Mouse (Mus musculus): ENCODE results near the gene Lsr. TPM values are rescaled to one million over a fixed set of nuclear protein-coding genes. Genes with fewer than 3 reads are reported as not detected.
A peak's percentile ranks its signal among the peaks of the same experiment; 100 is the strongest.
"Not testable (repeated sequence)": the region's sequence is repeated elsewhere in the genome, so short reads cannot be mapped to it uniquely, and the experiment has no call there.

The Lsr gene
- polyA plus RNA-seq, 1 experiment from 2014 or later, result 118 TPM

DNA sequence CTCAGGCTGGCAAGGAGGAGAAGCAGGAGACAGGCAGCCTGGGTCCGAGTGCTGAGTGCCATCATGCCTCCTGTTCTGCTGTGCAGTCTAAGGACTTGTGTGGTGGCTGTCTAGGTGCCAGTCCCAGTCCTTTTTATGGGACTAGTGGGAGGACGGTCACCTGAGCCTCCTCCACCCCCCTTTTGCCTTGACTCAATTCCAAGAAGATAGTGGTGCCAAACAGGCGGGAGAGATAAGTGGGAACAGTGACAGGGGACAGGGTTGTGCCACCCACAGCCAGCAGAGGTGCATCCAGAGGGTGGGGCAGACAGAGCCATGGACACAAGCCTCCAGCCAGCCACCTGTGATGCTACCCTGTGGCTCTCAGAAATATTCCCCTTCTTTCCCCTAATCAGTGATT lies 49.2 kb downstream of the Lsr start:
- Histone ChIP-seq H3K4me3 (ENCODE audit: low read depth, low read length) (no peak overlapping the region), H3K9me3 (ENCODE audit: control insufficient read depth) (no peaks in the 10 kb centered on the region), H3K36me3 (ENCODE audit: control insufficient read depth, insufficient read depth) (no peaks in the 10 kb centered on the region), H3K4me2 (replicated peaks; ENCODE audit: low read depth) (no peak overlapping the region), H3K27ac (ENCODE audit: low read depth, low read length) (no peak overlapping the region), H3K4me1 (replicated peaks; ENCODE audit: control insufficient read depth, insufficient read depth, low read length) (no peaks in the 10 kb centered on the region), H3K27me3 (replicated peaks; ENCODE audit: control insufficient read depth, insufficient read depth, low read length) (no peaks in the 10 kb centered on the region), H3K9ac (ENCODE audit: low read depth, low read length) (no peak overlapping the region)
- WGBS, result 25% methylated on average over 3 of the region's 3 CpGs
- no peak for ATAC-seq
- TF ChIP-seq CTCF (IDR thresholded peaks at IDR 0.05; ENCODE audit: low read depth), result no peak

DNA sequence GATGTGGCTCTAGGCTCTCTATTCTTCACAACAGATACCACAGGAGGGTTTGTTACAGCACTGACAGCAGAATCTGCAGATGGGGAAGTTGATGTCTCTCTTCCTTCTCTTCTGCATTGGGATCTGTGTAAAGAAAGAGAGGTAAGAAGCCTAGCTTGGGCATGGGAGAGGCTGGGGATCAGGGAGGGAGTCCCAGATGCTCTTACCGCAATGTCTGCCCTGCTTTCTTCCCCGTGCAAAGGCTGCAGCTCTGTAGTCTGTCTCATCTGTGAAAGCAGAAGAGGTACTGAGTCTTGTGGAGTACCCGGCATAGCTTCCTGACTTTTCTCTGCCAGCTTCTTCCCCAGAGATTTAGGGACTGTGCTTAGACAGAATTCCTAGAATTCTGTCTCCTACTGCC lies 50.8 kb downstream of the Lsr start:
- not testable (repeated sequence) for H3K4me2 ChIP-seq (replicated peaks; ENCODE audit: low read depth); H3K27me3 ChIP-seq (replicated peaks; ENCODE audit: control insufficient read depth, insufficient read depth, low read length); H3K36me3 ChIP-seq (ENCODE audit: control insufficient read depth, insufficient read depth); H3K4me3 ChIP-seq (ENCODE audit: low read depth, low read length); H3K4me1 ChIP-seq (replicated peaks; ENCODE audit: control insufficient read depth, insufficient read depth, low read length); H3K9ac ChIP-seq (ENCODE audit: low read depth, low read length); H3K27ac ChIP-seq (ENCODE audit: low read depth, low read length); H3K9me3 ChIP-seq (ENCODE audit: control insufficient read depth); ATAC-seq
- 48% methylated on average over 3 of the region's 3 CpGs for WGBS

DNA sequence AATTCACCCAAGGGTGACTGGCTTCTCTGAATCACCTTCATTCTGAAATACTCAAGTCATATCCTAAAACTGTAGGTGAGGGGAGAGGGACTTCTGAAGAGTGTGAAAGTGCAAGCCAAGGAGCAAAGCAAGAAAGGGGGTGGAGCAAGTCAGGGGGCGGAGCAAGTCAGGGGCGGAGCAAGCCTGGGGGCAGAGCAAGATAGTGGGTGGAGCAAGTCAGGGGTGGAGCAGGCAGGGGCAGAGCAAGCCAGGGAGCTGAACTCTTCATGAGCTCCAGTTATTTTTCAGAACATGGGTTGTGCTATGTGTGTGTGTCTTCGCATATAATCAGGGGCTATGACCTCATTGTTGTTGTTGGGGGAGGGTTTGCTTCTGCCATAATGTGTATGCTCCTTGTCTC lies 53.0 kb downstream of the Lsr start:
- H3K9ac ChIP-seq (ENCODE audit: low read depth, low read length), result no peak overlapping the region
- TF ChIP-seq CTCF (IDR thresholded peaks at IDR 0.05; ENCODE audit: low read depth), result no peak
- no peaks in the 10 kb centered on the region for H3K4me1 ChIP-seq (replicated peaks; ENCODE audit: control insufficient read depth, insufficient read depth, low read length)
- 72% methylated on average over 3 of the region's 3 CpGs for WGBS
- ATAC-seq, result peak; percentile 34; the same call in 1 of the 2 replicates
- H3K4me3 ChIP-seq (ENCODE audit: low read depth, low read length), result no peak overlapping the region
- H3K27me3 ChIP-seq (replicated peaks; ENCODE audit: control insufficient read depth, insufficient read depth, low read length), result no peaks in the 10 kb centered on the region
- H3K9me3 ChIP-seq (ENCODE audit: control insufficient read depth), result no peaks in the 10 kb centered on the region
- no peak overlapping the region for H3K27ac ChIP-seq (ENCODE audit: low read depth, low read length)
- H3K4me2 ChIP-seq (replicated peaks; ENCODE audit: low read depth), result no peak overlapping the region
- H3K36me3 ChIP-seq (ENCODE audit: control insufficient read depth, insufficient read depth), result no peaks in the 10 kb centered on the region

DNA sequence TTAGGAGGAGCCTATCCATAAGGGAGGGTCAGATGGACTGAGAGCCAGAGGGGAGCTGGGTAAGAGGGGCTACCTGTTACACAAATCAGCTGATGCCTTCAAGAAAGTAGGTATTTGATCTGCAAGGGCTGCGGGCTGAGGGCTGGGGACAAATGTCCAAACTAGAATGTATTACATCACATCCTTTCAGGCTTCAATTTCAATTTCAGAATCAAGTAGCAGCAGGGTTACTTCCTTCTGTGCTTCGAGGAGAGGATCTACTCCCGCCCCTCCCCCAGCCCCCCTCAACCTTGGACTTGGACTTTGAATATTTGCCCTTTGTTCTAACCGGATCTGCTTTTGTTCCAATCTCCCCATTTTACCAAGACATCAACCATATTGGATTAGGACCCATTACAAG lies 56.0 kb downstream of the Lsr start:
- 35% methylated on average over 4 of the region's 4 CpGs for WGBS
- Histone ChIP-seq H3K4me1 (replicated peaks; ENCODE audit: control insufficient read depth, insufficient read depth, low read length) (no peaks in the 10 kb centered on the region), H3K36me3 (ENCODE audit: control insufficient read depth, insufficient read depth) (no peaks in the 10 kb centered on the region), H3K27ac (ENCODE audit: low read depth, low read length) (no peak overlapping the region), H3K4me3 (ENCODE audit: low read depth, low read length) (no peak overlapping the region), H3K27me3 (replicated peaks; ENCODE audit: control insufficient read depth, insufficient read depth, low read length) (no peaks in the 10 kb centered on the region), H3K9me3 (ENCODE audit: control insufficient read depth) (no peaks in the 10 kb centered on the region), H3K4me2 (replicated peaks; ENCODE audit: low read depth) (no peak overlapping the region), H3K9ac (ENCODE audit: low read depth, low read length) (no peak overlapping the region)
- TF ChIP-seq CTCF (IDR thresholded peaks at IDR 0.05; ENCODE audit: low read depth), result no peak
- no peak for ATAC-seq

DNA sequence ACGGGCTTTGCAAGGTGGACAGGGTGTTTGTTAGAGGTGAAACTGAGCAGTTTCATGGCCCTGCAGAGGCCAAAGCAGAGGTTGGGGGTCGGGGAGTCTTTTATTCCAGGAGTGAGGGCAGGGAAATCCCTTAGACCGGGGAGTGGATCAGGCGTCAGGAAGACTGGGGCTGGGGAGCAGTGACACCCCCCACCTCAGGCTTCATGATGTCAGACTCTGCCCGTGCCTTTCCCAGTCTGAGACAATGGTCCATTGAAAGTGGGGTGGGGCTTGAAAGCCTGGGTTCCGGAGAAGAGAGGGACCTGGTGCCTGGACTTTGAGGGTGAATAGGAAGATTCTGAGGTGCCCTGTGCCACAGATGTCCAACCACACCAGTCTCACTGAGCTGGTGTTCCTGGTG lies 56.6 kb downstream of the Lsr start:
- Histone ChIP-seq H3K36me3 (ENCODE audit: control insufficient read depth, insufficient read depth) (no peaks in the 10 kb centered on the region), H3K4me3 (ENCODE audit: low read depth, low read length) (no peak overlapping the region), H3K4me1 (replicated peaks; ENCODE audit: control insufficient read depth, insufficient read depth, low read length) (no peaks in the 10 kb centered on the region), H3K4me2 (replicated peaks; ENCODE audit: low read depth) (no peak overlapping the region), H3K9me3 (ENCODE audit: control insufficient read depth) (no peaks in the 10 kb centered on the region), H3K9ac (ENCODE audit: low read depth, low read length) (no peak overlapping the region), H3K27me3 (replicated peaks; ENCODE audit: control insufficient read depth, insufficient read depth, low read length) (no peaks in the 10 kb centered on the region), H3K27ac (ENCODE audit: low read depth, low read length) (no peak overlapping the region)
- no peak for ATAC-seq
- WGBS, result 29% methylated on average over 6 of the region's 6 CpGs
- TF ChIP-seq CTCF (IDR thresholded peaks at IDR 0.05; ENCODE audit: low read depth), result no peak

DNA sequence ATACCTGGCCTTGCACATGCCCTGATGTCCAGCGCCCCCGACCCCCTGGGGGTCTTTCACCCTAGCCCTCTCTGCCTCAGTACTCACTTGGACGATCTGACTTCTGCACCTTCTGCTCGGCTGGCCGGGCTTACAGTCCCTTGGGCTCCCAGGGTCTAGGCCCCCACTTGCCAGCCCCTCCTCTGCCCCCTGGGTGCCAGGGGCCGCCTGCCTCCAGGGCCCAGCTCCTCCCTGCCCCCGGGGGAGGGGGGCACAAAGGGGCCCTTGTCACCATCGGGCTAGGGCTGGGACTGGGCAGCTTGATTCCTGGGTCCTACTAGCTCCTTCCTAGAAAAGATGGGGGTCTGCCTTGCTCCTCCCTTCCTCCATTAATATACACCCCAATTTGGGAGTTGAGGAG lies 58.5 kb downstream of the Lsr start, which contains the start of gene Mag:
Gene Mag, minus strand, starts transcription at position 142 of the 400 bp plus-strand sequence.
- Histone ChIP-seq H3K4me2 (replicated peaks; ENCODE audit: low read depth) (no peak within 1 kb of the TSS), H3K36me3 (ENCODE audit: control insufficient read depth, insufficient read depth) (no peaks in the 10 kb centered on the region), H3K27me3 (replicated peaks; ENCODE audit: control insufficient read depth, insufficient read depth, low read length) (no peaks in the 10 kb centered on the region), H3K4me3 (ENCODE audit: low read depth, low read length) (no peak within 1 kb of the TSS), H3K9me3 (ENCODE audit: control insufficient read depth) (no peaks in the 10 kb centered on the region), H3K27ac (ENCODE audit: low read depth, low read length) (no peak within 1 kb of the TSS), H3K9ac (ENCODE audit: low read depth, low read length) (no peak within 1 kb of the TSS), H3K4me1 (replicated peaks; ENCODE audit: control insufficient read depth, insufficient read depth, low read length) (no peaks in the 10 kb centered on the region)
- no peak for ATAC-seq
- 71% methylated on average over 8 of the region's 8 CpGs for WGBS
- no peak for TF ChIP-seq CTCF (IDR thresholded peaks at IDR 0.05; ENCODE audit: low read depth)

DNA sequence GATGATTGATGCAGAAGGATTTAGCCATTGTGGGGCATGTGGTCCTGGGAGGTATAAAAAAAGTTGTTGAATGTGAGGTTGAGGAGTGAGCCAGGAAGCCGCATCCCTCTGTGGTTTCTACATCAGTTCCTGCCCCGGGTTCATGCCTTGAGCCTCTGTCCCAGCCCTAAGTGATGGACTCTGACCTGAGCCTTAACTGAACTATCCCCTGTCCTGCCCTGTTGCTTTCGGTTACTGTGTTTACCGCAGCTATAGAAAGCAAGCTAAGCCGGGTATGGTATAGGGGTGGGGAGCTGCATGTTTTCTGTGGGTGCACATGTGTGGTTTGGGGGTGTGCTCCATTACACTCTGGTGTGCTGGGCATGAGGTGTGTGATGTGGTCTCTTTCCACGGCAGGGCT lies 63.5 kb downstream of the Lsr start:
- Histone ChIP-seq H3K36me3 (ENCODE audit: control insufficient read depth, insufficient read depth) (no peaks in the 10 kb centered on the region), H3K9me3 (ENCODE audit: control insufficient read depth) (no peaks in the 10 kb centered on the region), H3K4me2 (replicated peaks; ENCODE audit: low read depth) (no peak overlapping the region), H3K27ac (ENCODE audit: low read depth, low read length) (no peak overlapping the region), H3K27me3 (replicated peaks; ENCODE audit: control insufficient read depth, insufficient read depth, low read length) (no peaks in the 10 kb centered on the region), H3K4me1 (replicated peaks; ENCODE audit: control insufficient read depth, insufficient read depth, low read length) (0 out of 2 replicates have a peak, but pooled peaks cover 2% of the 10 kb centered on the region), H3K4me3 (ENCODE audit: low read depth, low read length) (no peak overlapping the region), H3K9ac (ENCODE audit: low read depth, low read length) (no peak overlapping the region)
- no peak for TF ChIP-seq CTCF (IDR thresholded peaks at IDR 0.05; ENCODE audit: low read depth)
- WGBS, result 44% methylated on average over 6 of the region's 6 CpGs
- ATAC-seq, result no peak
